Mouse (Mus musculus) E14TG2a.4 (cell line): ENCODE measurements around the gene Jmjd7.

Experiments
- H3K27me3 ChIP-seq: 2 replicates; pipeline ENCODE4 v1.6.1; 2014; ENCODE audit warnings: low read length, control low read depth; ENCODE audit not compliant: insufficient read depth
- H3K36me3 ChIP-seq: 2 replicates; pipeline ENCODE4 v1.6.1; 2014; ENCODE audit warnings: low read length, control low read depth; ENCODE audit not compliant: insufficient read depth
- H3K4me1 ChIP-seq: replicated peaks from 2 replicates; pipeline ENCODE4 v1.6.1; 2014; ENCODE audit warnings: low read depth, low read length, control low read depth
- H3K4me3 ChIP-seq: replicated peaks from 2 replicates; pipeline ENCODE4 v1.5.1; 2014; ENCODE audit warnings: mild to moderate bottlenecking, low read length
- H3K9me3 ChIP-seq: 2 replicates; pipeline ENCODE4 v1.6.1; 2014; ENCODE audit warnings: low read length, control low read depth
- CTCF ChIP-seq: conservative IDR thresholded peaks from 2 replicates; pipeline ENCODE4 v1.5.1; 2014; ENCODE audit warnings: low read length
- NANOG ChIP-seq: IDR thresholded peaks from 2 replicates; pipeline ENCODE4 v1.6.1; 2014; ENCODE audit warnings: borderline replicate concordance, low read length, mixed read lengths
- POU5F1 ChIP-seq: IDR thresholded peaks from 2 replicates; pipeline ENCODE4 v1.6.1; 2014; ENCODE audit warnings: low read length, borderline replicate concordance

Jmjd7 gene

DNA sequence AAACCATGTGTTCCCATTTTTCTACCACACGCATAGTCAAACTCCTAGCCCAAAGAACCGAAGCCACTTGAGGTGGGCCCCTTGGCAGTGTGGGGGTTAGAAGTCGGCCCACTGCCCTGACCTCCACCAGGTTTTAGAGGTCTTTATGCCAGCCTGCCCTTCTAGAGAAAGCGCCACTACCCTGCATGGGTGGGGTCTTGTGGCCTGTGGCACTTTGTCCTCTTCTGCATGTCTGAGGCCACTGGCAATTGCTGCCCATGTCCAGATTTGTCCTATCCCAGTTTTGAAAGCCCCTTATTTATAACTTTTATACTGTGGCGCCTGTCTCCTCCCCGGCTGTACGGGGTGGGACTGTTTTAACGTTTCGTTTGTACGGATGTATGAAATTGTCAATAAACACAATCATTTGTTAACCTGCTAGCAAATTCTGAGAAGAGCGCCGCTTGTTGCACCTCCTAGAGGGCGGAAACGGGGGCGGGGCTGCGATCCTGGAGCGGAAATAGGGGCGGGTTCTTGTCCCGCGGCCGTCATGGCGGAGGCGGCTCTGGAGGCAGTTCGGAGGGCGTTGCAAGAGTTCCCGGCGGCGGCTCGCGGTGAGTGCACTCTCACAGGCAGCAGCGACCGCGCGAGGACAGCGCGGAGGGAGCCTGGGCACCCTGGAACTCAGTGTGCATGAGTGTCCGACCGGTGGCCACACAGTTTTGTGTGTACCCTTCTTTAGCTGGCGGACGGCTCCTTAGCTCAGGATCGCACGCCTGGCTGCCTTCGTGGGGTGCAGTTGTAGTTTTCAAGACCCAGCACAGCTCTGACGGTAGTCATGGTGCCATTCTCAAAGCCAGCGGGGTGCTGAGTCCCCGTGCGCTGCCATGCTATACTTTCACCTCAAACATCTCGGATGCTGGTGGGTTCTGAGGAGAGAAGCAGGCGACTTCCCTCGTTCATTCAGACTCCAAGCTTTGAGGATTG is at the start of gene Jmjd7, which contains the start of gene Gm28042:
Gene Jmjd7 (plus strand): TSS at position 500 of the 966 bp plus-strand sequence.
Gene Gm28042 (plus strand): TSS at position 510 of the 966 bp plus-strand sequence.
- peaks cover 37% of the 10 kb centered on the region for H3K4me1 ChIP-seq
- no peaks in the 10 kb centered on the region for H3K27me3 ChIP-seq
- peak within 1 kb of the TSS; percentile 87 for H3K4me3 ChIP-seq
- TF ChIP-seq CTCF (no peak), NANOG (no peak), POU5F1 (no peak)
- H3K36me3 ChIP-seq = peaks cover 51% of the 10 kb centered on the region
- H3K9me3 ChIP-seq = no peaks in the 10 kb centered on the region

GRCm38 (mm10) chr2:119980343-119980986 is 46.8 kb upstream of the Jmjd7 start:
- peaks cover 7% of the 10 kb centered on the region; the same call in 1 of the 2 replicates for H3K36me3 ChIP-seq
- H3K9me3 ChIP-seq = no peaks in the 10 kb centered on the region
- H3K4me1 ChIP-seq = peaks cover 14% of the 10 kb centered on the region
- no peaks in the 10 kb centered on the region for H3K27me3 ChIP-seq
- no peak overlapping the region for H3K4me3 ChIP-seq
- no peak for TF ChIP-seq CTCF
- TF ChIP-seq POU5F1 = no peak
- no peak for TF ChIP-seq NANOG

DNA sequence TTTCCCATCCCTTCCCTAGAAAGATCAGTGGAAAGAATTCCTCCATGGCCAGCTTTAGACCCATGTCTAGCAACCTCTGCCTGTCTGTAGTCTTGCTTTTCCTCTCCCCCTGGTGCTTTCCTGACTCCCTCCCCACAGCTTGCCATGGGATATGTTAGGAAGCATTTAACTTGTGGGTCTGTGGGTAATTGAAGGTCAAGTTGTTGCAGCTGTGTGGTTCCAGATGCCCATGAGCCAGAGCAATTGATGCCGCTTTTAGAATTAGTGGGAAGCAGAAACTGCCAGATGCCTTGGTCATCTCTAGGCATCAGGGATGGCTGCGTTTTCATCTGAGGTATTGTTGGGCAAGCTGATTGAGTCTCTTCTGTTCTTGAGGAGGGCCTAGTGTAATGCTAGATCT is 45.7 kb upstream of the Jmjd7 start:
- Histone ChIP-seq H3K36me3 (peaks cover 7% of the 10 kb centered on the region; the same call in 1 of the 2 replicates), H3K4me1 (peaks cover 25% of the 10 kb centered on the region), H3K27me3 (no peaks in the 10 kb centered on the region), H3K4me3 (no peak overlapping the region), H3K9me3 (no peaks in the 10 kb centered on the region)
- no peak for TF ChIP-seq POU5F1
- no peak for TF ChIP-seq NANOG
- no peak for TF ChIP-seq CTCF

DNA sequence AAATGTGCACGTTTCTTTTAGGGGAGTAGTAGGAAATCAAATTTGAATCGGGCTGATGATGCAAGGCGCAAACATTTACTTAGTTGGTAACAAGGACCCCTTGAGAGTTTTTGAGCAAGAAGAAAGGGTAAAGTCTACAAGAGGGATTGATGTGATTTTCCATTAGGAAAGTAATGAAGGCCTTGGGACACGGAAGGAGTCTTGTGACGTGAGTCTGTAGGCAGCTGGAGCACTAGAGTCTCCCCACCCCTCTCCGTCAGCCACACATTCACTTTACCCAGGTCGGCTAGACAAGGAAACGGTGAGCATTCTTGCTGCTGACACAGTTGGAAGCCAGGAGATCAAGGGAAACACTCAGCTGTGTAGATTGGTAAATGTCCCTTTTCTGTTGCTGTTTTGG is 41.4 kb upstream of the Jmjd7 start:
- Histone ChIP-seq H3K4me3 (no peak overlapping the region), H3K36me3 (peaks cover 7% of the 10 kb centered on the region; the same call in 1 of the 2 replicates), H3K27me3 (no peaks in the 10 kb centered on the region), H3K4me1 (peaks cover 18% of the 10 kb centered on the region), H3K9me3 (no peaks in the 10 kb centered on the region)
- TF ChIP-seq POU5F1 = no peak
- TF ChIP-seq NANOG = peak; percentile 9; the same call in 1 of the 2 replicates

DNA sequence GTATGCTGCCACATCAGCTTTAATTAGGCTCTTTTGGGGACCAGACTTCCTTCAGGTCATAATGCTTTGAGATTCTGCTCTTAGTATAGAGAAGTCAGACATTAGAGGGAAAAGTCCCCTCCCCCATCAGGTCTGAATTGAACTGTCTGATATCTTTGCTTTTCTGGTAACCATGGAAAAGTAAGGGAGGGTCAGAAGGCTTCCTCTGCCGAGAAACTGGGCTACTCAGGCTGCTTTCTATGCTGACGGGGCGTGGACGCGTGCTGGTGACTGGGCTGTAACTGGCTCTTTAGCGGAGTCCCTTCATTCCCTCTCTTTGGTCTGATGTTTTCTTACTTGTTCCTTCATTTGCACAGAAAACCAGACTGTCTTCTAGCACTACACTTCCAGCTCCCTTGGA is 40.9 kb upstream of the Jmjd7 start:
- TF ChIP-seq POU5F1 = no peak
- TF ChIP-seq CTCF = no peak
- no peak; the same call in 1 of the 2 replicates for TF ChIP-seq NANOG
- Histone ChIP-seq H3K4me3 (no peak overlapping the region), H3K4me1 (peaks cover 18% of the 10 kb centered on the region), H3K36me3 (peaks cover 5% of the 10 kb centered on the region; the same call in 1 of the 2 replicates), H3K9me3 (no peaks in the 10 kb centered on the region), H3K27me3 (no peaks in the 10 kb centered on the region)

DNA sequence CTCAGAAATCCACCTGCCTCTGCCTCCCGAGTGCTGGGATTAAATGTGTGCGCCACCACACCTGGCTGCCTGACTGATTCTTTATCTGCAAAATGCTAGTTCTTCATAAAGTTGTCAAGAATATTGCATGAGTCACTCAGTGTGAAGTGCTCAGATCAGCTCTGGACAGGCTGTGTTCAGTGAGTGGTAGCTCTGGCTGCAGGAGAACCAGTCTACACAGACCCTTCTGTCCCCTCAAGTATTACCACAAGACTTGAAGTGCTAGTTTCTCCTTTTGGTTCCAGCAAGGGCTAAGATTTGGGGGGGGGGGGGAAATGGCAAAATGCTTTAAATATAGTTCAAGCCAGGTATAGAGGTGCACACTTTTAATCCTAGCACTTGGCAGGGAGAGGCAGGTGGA is 39.8 kb upstream of the Jmjd7 start:
- H3K4me3 ChIP-seq = no peak overlapping the region
- H3K27me3 ChIP-seq = no peaks in the 10 kb centered on the region
- TF ChIP-seq POU5F1 (no peak), CTCF (no peak), NANOG (no peak)
- H3K9me3 ChIP-seq = no peaks in the 10 kb centered on the region
- H3K4me1 ChIP-seq = peaks cover 22% of the 10 kb centered on the region
- no peaks in the 10 kb centered on the region for H3K36me3 ChIP-seq

- Histone ChIP-seq H3K9me3 (no peaks in the 10 kb centered on the region), H3K4me1 (peaks cover 30% of the 10 kb centered on the region), H3K4me3 (no peak overlapping the region), H3K27me3 (no peaks in the 10 kb centered on the region), H3K36me3 (no peaks in the 10 kb centered on the region)
- TF ChIP-seq CTCF = no peak
- TF ChIP-seq POU5F1 = no peak
- no peak for TF ChIP-seq NANOG
These were observed 38.3 kb upstream of the Jmjd7 start for GRCm38 (mm10) chr2:119988952-119989351.

GRCm38 (mm10) chr2:119990881-119991280 is 36.4 kb upstream of the Jmjd7 start:
- Histone ChIP-seq H3K9me3 (no peaks in the 10 kb centered on the region), H3K4me3 (no peak overlapping the region), H3K36me3 (no peaks in the 10 kb centered on the region), H3K27me3 (no peaks in the 10 kb centered on the region), H3K4me1 (peaks cover 25% of the 10 kb centered on the region)
- no peak for TF ChIP-seq NANOG
- TF ChIP-seq CTCF = no peak
- no peak for TF ChIP-seq POU5F1
